Mouse (Mus musculus) liver, adult 2 months (tissue): ENCODE results near the gene Krt222. TPM values are rescaled to one million over a fixed set of nuclear protein-coding genes. Genes with fewer than 3 reads are reported as not detected.

Source experiments
- DNase-seq: peaks from one replicate; pipeline ENCODE4 v3.0.0-alpha.2; 2011; ENCODE audit warnings: low read depth, low spot score; ENCODE audit errors: extremely low read depth
- H3K27ac ChIP-seq: fragments of 200-500 bp; replicated peaks from 2 replicates; pipeline ENCODE4 v1.5.1; 2012; ENCODE audit warnings: low read depth, mild to moderate bottlenecking, control low read depth, inconsistent platforms, low read length; ENCODE audit not compliant: insufficient read depth
- H3K27me3 ChIP-seq: fragments of 200-500 bp; 2 replicates; pipeline ENCODE4 v1.6.1; 2012; ENCODE audit warnings: mild to moderate bottlenecking, moderate library complexity, low read length, inconsistent platforms; ENCODE audit not compliant: control insufficient read depth, insufficient read depth
- H3K36me3 ChIP-seq: fragments of 200-500 bp; 2 replicates; pipeline ENCODE4 v1.6.1; 2012; ENCODE audit warnings: low read length, inconsistent platforms; ENCODE audit not compliant: control insufficient read depth, insufficient read depth
- H3K4me1 ChIP-seq: fragments of 200-500 bp; 2 replicates; pipeline ENCODE4 v1.6.1; 2011; ENCODE audit warnings: low read length; ENCODE audit not compliant: control insufficient read depth, insufficient read depth
- H3K4me3 ChIP-seq: fragments of 200-500 bp; 2 replicates; pipeline ENCODE4 v1.5.1; 2011; ENCODE audit warnings: low read depth, mild to moderate bottlenecking, control low read depth, low read length, moderate library complexity; ENCODE audit not compliant: insufficient read depth
- H3K79me2 ChIP-seq: fragments of 200-500 bp; 2 replicates; pipeline ENCODE4 v1.6.1; 2012; ENCODE audit warnings: inconsistent platforms, mild to moderate bottlenecking, low read length, moderate library complexity; ENCODE audit not compliant: control insufficient read depth, insufficient read depth
- H3K9ac ChIP-seq: fragments of 200-500 bp; 2 replicates; pipeline ENCODE4 v1.6.1; 2012; ENCODE audit warnings: low read depth, mild to moderate bottlenecking, control low read depth, inconsistent platforms, low read length
- CTCF ChIP-seq: fragments of 200-500 bp; IDR thresholded peaks from 2 replicates; pipeline ENCODE4 v1.5.1; 2011; ENCODE audit warnings: low read depth, low read length, control low read depth
- POLR2A ChIP-seq: fragments of 200-500 bp; IDR thresholded peaks from 2 replicates; pipeline ENCODE4 v1.6.1; 2011; ENCODE audit warnings: low read length, control low read depth; ENCODE audit not compliant: insufficient read depth; ENCODE audit errors: extremely low read depth
- WGBS: fragments of 180-500 bp; shearing (Covaris S2); methylation state at CpG from one replicate; pipeline ENCODE4 v1.1.7; 2018; 5-methylcytosine and 5-hydroxymethylcytosine counted together
- polyA plus RNA-seq: library from polyadenylated mRNA; depleted of rRNA; stranded (reverse); fragments of >200 nt; gene quantifications from 2 replicates; pipeline ENCODE4 v1.2.3, GENCODE M21; 2012
- total RNA-seq: library from RNA; depleted of rRNA; stranded (reverse); fragments of >200 nt; gene quantifications from 2 replicates; pipeline ENCODE4 v1.2.3, GENCODE M21; 2014

Krt222 gene
- total and polyA plus RNA-seq, 2 experiments = 0.09 TPM; not detected in 1

DNA sequence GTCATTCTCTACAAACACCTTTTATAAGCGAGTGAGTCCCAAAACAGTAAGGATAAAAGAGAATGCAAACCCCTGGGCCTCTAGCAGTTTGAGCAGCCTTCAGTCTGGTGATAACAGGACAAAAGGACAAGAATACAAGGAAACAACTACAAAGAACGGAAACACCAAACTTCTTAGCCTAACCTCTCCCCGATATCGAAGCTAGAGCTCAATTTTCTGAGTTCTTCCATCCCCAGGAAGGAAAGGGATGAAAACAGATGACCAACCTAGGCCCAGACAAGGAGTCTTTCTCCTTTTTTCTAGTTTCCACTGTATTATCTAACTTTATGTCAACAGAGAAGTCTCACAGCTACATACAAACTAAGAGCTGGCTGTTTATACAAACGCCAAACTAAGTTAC lies 20.6 kb downstream of the Krt222 start:
- Histone ChIP-seq H3K79me2 (peaks cover 4% of the 10 kb centered on the region; the same call in 1 of the 2 replicates), H3K9ac (no peak overlapping the region), H3K36me3 (peaks cover 52% of the 10 kb centered on the region), H3K27ac (no peak overlapping the region), H3K27me3 (no peaks in the 10 kb centered on the region), H3K4me1 (no peaks in the 10 kb centered on the region), H3K4me3 (no peak overlapping the region)
- no peak for DNase-seq
- WGBS = 73% methylated on average over 5 of the region's 5 CpGs
- TF ChIP-seq CTCF = no peak
- no peak for TF ChIP-seq POLR2A

DNA sequence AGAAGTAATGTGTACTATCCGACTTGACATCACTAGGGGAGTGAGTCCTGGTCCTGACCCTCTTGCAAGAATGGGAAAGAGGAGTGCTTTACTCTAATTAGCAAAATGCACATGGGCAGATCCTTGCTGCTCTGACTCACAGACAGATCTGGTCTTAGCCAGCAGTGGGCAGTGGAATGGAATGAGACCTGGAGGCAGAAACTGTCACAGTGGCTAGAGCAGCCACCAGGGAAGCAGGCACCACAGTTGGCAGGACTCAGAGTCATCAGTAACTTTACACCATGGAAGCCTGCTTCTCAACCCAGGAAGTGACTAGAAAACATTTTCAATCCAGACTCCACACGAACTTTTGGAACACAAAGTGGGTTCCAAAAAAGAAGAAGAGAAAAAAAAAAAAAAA lies 22.1 kb downstream of the Krt222 start:
- Histone ChIP-seq H3K4me3 (no peak overlapping the region), H3K27ac (no peak overlapping the region), H3K9ac (no peak overlapping the region), H3K79me2 (no peaks in the 10 kb centered on the region), H3K27me3 (no peaks in the 10 kb centered on the region), H3K36me3 (peaks cover 55% of the 10 kb centered on the region), H3K4me1 (no peaks in the 10 kb centered on the region)
- DNase-seq = no peak
- 65% methylated on average over 2 of the region's 2 CpGs for WGBS
- no peak for TF ChIP-seq POLR2A
- TF ChIP-seq CTCF = no peak

DNA sequence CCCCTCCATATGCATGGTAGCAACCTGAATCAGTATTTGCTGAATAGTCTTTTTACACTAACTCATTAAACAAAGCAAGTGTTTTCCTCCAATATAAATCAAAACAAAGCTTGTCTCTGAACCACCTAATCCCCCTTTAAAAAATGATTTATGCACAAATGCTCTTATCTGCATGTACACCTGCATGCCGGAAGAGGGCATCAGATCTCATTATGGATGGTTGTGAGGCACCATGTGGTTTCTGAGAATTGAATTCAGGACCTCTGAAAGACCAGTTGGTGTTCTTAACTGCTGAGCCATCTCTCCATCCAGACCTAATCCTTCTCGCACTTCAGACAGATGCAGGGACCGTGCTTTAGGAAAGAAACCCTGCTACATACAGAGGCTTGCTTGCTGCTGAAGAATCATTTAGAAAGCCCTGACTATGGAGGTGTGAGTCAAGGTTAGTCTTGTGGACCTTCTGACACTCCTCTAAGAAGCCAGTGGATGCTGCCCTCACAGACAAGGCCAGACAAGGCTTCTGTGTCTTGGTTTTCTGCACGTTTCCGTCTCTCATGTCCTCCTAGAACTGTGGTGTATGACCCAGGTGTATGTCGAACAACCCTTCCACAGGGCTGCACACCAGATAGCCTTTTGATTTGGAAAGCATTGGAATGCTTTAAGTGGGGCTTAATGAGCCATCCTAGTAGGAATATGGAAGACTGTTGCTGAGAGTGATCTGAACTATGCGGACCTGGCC lies 26.5 kb downstream of the Krt222 start:
- Histone ChIP-seq H3K36me3 (peaks cover 51% of the 10 kb centered on the region), H3K27ac (no peak overlapping the region), H3K4me3 (no peak overlapping the region), H3K9ac (no peak overlapping the region), H3K4me1 (no peaks in the 10 kb centered on the region), H3K27me3 (no peaks in the 10 kb centered on the region), H3K79me2 (no peaks in the 10 kb centered on the region)
- DNase-seq = no peak
- WGBS = 96% methylated on average over 7 of the region's 7 CpGs
- no peak for TF ChIP-seq POLR2A
- no peak for TF ChIP-seq CTCF

DNA sequence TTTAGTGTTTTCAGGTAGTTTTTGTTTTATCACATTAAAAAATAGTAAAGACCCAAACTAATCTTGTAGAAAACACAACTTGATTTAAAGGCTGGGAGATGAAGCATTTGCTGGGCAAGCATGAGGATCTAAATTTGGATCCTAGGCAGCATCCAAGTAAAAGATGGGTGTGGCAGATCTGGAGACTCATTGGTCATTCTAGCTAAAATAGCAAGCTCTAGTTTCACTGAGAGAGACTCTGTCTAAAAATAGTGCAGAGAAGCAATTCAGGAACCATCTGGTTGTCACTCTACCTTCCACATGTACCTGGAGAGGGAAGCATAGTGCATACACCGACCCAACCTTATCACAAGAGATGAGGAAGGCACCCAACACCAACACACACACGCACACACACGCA lies 27.7 kb downstream of the Krt222 start:
- H3K79me2 ChIP-seq = no peaks in the 10 kb centered on the region
- H3K27ac ChIP-seq = no peak overlapping the region
- 98% methylated on average over 3 of the region's 3 CpGs for WGBS
- H3K4me1 ChIP-seq = peaks cover 3% of the 10 kb centered on the region
- no peak overlapping the region for H3K9ac ChIP-seq
- H3K36me3 ChIP-seq = peaks cover 53% of the 10 kb centered on the region
- DNase-seq = no peak
- H3K27me3 ChIP-seq = no peaks in the 10 kb centered on the region
- H3K4me3 ChIP-seq = no peak overlapping the region
- no peak for TF ChIP-seq CTCF
- TF ChIP-seq POLR2A = no peak

DNA sequence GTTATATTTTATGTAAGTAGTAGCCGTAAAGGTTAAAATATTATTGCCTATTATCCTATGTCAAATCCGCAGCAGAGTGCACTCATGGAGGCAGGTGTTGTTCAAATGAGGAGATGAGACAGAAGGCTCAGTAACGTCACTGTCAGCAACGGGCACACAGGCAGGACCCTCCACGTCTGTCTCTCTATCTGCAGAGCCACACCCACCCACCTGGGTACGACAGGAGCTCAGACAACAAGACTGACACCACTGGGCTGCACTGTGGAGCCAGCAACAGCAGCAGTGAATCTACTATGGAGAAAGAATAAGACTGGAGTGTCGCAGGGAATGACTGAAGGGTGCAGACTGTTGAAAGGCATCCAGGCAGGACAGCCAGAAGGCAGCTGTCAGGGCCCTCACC lies 31.2 kb downstream of the Krt222 start:
- 74% methylated on average over 7 of the region's 7 CpGs for WGBS
- H3K4me3 ChIP-seq = no peak overlapping the region
- TF ChIP-seq POLR2A (no peak), CTCF (no peak)

DNA sequence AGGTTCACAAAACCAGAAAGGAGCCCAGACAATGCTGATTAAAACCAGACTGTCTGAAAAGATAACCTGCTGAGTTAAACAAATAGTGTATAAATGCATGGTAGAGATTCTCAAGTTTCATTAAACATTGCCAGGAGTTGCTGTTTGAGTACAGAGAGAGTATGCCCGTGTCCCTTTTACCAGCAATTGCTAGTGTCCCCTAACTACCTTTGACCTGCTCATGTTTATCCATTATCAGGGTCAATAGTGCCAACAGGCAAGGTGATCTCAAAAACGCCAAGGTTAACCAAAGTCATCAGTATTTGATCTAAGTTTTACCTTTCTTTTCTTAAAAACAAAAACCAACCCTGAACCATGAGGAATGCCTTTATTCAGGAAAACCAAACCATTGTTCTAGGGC lies 31.9 kb downstream of the Krt222 start:
- Histone ChIP-seq H3K27me3 (no peaks in the 10 kb centered on the region), H3K36me3 (peaks cover 38% of the 10 kb centered on the region), H3K79me2 (no peaks in the 10 kb centered on the region), H3K9ac (no peak overlapping the region), H3K4me3 (no peak overlapping the region), H3K27ac (peak overlapping the region; percentile 44), H3K4me1 (peaks cover 3% of the 10 kb centered on the region)
- no peak for TF ChIP-seq POLR2A
- no peak for TF ChIP-seq CTCF
- DNase-seq = peak; percentile 83
- WGBS = 22% methylated on average over 2 of the region's 2 CpGs

More for the DNA sequence above, 31.2 kb downstream of the Krt222 start:
- H3K27ac ChIP-seq = no peak overlapping the region
- H3K36me3 ChIP-seq = peaks cover 46% of the 10 kb centered on the region
- peaks cover 3% of the 10 kb centered on the region for H3K4me1 ChIP-seq
- H3K79me2 ChIP-seq = no peaks in the 10 kb centered on the region
- H3K9ac ChIP-seq = no peak overlapping the region
- DNase-seq = no peak
- no peaks in the 10 kb centered on the region for H3K27me3 ChIP-seq
